8 mouse cellular contexts compared by ENCODE assay signal in the genomic region with DNA sequence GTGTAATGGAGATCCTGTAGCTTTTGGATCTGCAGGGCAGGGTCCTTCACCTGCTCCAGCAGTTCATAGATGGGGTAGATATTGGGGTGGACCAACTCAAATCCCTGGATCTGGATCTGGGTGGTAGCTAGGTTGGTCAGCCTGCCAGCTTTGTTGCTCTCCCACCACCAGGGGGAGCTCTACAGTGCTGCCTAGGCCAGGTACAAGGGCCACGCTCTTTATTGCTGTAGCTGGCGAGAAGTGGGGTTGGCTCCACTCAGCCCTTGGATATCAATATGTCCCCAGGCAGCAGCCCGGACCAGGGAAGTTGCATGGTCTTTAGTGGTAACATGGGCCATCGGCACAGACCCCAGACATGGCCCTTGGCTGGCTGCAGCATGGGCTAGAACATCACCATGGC. TPM values are rescaled to one million over a fixed set of nuclear protein-coding genes. Genes with fewer than 3 reads are reported as not detected.
DNase-seq lines count a peak whose midpoint lies in the region; TF ChIP-seq lines count a peak whose summit lies in the region.

No protein-coding gene starts in this region.

- 71% methylated on average over 4 of the region's 4 CpGs for WGBS in heart, embryonic 10.5 days

- H3K27me3 ChIP-seq in heart, embryonic 10.5 days (ENCODE audit: insufficient read depth, poor library complexity, severe bottlenecking): no peaks in the 10 kb centered on the region

- DNase-seq in gastrocnemius, adult 2 months: peak; percentile 32
- DNase-seq in gastrocnemius, adult 8-10 months (ENCODE audit: low spot score in 2 of 2): no peak
- DNase-seq in 3T3-L1 (ENCODE audit: low read depth, low spot score): peak; percentile 51
- DNase-seq in adipocyte (ENCODE audit: low spot score): peak; percentile 27
- peak; percentile 34 for DNase-seq in embryo, embryonic 10.5 days (ENCODE audit: low spot score)
- peak; percentile 55 for DNase-seq in lung, postnatal 36 days
- DNase-seq in right cerebral cortex, adult 2 months (ENCODE audit: low spot score in 2 of 2): no peak
- no peak for DNase-seq in heart, embryonic 10.5 days (ENCODE audit: low spot score)

- no peak overlapping the region for H3K4me3 ChIP-seq in gastrocnemius, adult 2 months
- no peak overlapping the region for H3K4me3 ChIP-seq in heart, embryonic 10.5 days

- H3K36me3 ChIP-seq in heart, embryonic 10.5 days: no peaks in the 10 kb centered on the region

- peak; percentile 62 for TF ChIP-seq CTCF in gastrocnemius, adult 2 months (IDR thresholded peaks at IDR 0.05)

- H3K4me1 ChIP-seq in heart, embryonic 10.5 days: no peaks in the 10 kb centered on the region

- no peak overlapping the region for H3K27ac ChIP-seq in gastrocnemius, adult 2 months
- H3K27ac ChIP-seq in heart, embryonic 10.5 days: no peak overlapping the region

- no peaks in the 10 kb centered on the region for H3K9me3 ChIP-seq in heart, embryonic 10.5 days

- intact Hi-C loops in gastrocnemius, adult 2 months (cut with DNase I): no loop called here

RNA-seq across cellular contexts. Expression of a gene that starts 15.6 kb away (rescaled TPM):
- total RNA-seq in gastrocnemius, adult 2 months (2021): 1 to 10 TPM; 1.8 to 3.2 TPM
- total RNA-seq in gastrocnemius, adult 8-10 months (2022): 1 to 10 TPM in 3 of 4 experiments, under 1 TPM in 1; 0.74 to 2.7 (median 2.0) TPM
- 2.8 and 3.1 TPM in 2 replicates for polyA plus RNA-seq in heart, embryonic 10.5 days (2016; fragmentation: Nextera tagmentation; extraction: Ambion mirVana)

Comparison
In these comparisons a context has a peak if more than half of its experiments do, and no peak if none do; other contexts are left out.
1. DNase-seq: peak in gastrocnemius, adult 2 months (single experiment), 3T3-L1 (single experiment), adipocyte (single experiment), embryo, embryonic 10.5 days (single experiment) and lung, postnatal 36 days (single experiment); none in gastrocnemius, adult 8-10 months (0 of 2), right cerebral cortex, adult 2 months (0 of 2) and heart, embryonic 10.5 days (single experiment).